Mouse (Mus musculus) thymus, postnatal 25 days (tissue): ENCODE measurements around the gene Olfr763.
"Not testable (repeated sequence)": the region's sequence is repeated elsewhere in the genome, so short reads cannot be mapped to it uniquely, and the experiment has no call there.

Experiments used
- DNase-seq: peaks from one replicate; pipeline ENCODE4 v3.0.0; 2022

Olfr763 gene

DNA sequence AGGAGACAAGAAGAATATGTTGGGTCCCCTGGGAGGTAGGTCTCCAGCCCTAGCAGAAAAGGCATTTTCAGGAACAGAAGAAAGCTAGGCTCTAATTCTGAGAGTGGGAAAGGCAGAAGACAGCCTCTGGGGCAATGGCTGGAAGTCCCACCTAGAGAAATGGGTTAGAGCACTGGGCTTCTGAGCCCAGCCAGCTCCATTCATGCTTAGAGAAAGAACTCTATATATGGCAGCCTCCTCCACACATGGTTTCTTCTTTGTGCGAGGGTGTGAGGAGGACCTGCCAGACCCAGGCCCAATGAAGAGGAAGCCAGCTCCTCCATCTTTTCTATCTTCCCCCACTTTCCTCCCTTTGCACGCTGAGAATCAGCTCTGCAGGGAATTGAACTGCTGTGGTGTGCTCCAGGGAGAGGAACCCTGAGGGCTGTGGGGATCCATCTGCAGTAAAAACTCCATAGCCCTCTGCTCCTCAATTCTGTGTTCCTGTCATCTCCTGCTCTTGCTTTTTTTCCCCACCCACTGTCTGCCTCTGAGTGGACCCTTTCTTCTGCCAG, at the start of gene Olfr763:
Gene Olfr763 (plus strand): TSS at position 504 of the 554 bp plus-strand sequence.
- DNase-seq, result no peak

DNA sequence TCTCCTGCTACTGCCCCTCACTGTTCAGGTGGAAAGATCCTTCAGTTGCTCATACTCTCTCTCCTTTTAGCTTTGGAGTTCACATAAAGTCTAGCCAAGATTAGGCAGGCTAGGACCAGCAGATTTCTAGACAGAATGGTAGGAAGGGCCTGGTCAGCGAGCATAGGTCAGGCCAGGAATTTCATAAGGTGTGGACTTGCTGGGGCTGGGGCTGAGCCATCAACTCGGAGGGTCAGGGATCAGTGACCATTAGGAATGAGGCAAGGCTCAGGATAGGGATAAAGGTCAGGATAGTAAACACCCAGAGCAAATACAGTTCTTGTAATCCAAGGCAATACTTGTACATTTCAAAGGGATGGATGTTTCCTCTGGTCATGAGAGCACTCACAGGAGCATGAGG, 45.6 kb upstream of the Olfr763 start:
- DNase-seq, result no peak

DNA sequence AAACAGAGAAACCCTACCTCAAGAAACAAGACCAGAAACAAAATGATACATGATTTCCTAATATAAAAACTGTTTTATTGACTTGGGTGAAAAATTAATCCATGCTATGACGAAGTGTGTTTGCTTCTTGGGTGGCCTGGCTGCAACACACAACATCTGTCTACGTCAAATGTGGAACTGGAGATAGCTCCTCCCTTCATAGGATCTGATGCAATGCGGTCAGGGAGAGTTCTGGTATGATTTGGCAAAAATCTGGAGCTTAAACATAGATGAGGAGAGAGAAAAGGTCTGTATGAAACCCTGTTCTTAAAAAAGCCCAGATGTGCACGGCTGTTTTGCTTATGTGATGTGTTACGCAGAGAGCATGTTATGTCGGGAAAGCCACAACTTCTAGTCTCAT, 44.7 kb upstream of the Olfr763 start:
- no peak for DNase-seq

DNA sequence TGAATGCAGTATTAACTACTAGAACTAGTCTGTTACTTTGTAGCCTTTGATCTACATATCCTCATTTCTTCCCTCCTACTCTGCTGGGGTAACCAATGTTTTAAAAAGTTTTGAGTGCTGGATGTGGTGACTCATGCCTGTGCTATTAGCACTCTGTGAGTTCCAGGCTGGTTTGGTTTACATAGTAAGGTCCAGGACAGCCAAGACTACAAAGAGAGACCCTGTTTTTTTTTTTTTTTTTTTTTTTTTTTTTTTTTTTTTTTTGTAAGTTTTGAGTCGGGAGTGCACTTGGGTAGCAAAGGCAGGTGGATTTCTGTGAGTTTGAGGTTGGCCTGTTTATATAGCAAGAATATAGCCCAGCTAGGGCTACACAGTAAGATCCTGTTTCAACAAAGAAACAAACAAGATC, 42.2 kb upstream of the Olfr763 start:
- DNase-seq, result no peak

DNA sequence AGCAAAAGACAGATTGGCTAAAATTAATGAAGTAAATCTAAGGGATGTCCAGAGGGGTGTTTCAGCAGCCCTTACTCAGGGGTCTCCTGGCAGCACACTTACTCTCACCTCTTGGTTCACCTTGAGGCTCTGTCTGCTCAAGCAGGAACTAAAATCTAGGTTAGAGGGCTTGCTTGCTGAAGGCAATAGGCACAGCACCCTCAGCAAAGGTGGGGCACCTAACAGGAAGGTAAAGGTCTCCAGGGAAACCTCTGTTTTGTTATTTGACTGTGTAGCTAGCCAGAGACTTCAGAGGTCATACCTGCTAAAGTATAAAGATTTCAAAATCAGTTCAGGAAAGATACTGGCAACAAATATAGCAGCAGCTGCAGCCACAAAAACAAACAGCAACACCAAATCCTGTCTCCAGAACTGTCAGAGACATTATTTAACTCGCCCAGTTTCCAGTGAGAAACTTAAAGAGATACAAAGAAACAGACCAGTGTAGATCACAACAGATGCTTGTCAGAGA, 39.8 kb upstream of the Olfr763 start:
- DNase-seq, result no peak

DNA sequence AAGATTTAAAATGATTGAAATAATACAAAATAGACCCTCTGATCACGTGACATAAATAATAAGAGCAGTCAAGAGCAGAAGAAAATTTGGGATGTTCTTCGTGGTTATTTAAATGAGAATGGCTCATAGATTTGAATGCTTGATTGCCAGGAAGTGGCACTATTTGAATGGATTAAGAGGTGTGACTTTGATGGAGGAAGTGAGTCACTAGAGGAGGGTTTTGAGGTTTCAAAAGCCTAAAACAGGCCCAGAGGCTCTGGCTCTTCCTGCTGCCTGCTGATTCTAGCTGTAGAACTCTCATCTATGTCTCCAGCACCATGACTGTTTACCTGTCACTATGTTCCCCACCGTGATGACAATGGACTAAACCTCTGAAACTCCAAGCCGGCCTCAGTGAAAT, 37.8 kb upstream of the Olfr763 start:
- no peak for DNase-seq

DNA sequence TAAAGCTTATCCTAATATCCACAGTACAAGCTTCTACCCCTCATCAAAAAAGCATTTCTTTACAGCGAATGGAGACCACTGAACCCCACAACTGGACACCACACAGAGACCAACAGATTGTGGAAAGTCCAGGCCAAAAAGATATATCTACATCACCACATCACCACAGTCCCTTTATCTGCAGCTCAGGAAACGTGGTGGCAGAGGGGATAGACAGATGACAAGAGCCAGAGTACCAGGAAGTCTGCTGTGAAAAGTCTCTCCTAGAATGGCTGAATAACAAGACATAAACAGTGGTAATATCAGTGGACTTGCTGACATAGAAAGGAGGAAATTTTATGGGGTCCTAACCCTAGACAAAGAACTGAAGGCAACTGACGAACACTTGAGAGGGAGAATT, 34.2 kb upstream of the Olfr763 start:
- no peak for DNase-seq

DNA sequence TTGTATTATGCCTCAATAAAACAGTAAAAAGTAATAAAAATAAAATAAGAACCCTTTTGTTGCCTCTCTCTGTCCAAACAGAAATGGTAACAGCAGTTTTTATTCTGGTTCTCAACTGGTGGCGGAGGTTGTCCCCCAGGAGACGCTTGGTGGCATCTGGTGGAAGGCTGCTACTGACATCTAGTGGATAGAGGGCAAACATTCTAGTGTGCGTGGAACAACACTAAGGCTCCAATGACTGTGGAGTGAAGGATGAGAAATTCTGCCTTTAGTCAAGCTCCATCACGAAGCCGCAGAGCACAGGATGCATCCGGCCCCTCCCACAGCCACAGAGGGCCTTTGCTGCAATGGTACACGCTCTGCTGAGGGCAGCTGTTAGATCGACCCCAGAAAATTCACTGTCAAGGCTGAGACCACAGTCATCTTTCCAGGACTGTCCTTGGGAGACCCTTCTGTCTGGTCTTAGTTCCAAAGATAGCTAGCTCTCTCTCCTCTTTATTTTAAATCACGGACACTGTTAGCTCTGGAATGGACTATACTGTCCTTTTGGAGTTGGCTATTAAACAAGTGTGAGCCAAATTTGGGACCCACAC, 33.0 kb upstream of the Olfr763 start:
- DNase-seq, result peak; percentile 62

DNA sequence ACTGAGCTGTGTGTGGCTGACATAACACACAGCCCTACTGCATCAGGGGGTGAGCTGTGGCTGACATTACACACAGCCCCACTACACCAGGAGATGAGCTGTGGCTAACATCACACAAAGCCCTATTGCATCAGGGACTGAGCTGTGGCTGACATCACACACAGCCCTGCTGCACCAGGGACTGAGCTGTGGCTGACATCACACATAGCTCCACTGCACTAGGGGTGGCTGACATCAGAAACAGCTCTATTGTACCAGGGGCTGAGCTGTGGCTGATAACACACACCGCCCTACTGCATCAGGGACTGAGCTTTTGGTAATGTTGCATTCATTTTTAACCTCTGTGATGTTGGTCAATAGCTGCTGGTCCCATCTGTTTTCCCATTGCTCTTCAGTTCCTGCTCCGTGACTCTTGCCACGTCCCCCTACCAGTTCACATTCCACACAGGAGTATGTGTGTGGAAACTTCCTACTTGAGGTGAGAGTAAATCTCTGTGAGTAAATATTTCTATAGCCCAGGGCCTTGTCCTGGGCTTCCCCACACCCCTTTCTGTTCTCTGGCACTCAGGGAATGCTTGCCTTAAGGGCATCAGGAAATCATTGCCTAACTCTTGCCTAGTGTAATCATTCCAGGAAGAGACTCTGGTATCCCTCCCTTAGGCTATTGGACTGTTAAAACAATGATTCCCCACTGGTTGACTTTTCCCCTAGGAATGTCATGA, 29.8 kb upstream of the Olfr763 start:
- DNase-seq, result no peak

DNA sequence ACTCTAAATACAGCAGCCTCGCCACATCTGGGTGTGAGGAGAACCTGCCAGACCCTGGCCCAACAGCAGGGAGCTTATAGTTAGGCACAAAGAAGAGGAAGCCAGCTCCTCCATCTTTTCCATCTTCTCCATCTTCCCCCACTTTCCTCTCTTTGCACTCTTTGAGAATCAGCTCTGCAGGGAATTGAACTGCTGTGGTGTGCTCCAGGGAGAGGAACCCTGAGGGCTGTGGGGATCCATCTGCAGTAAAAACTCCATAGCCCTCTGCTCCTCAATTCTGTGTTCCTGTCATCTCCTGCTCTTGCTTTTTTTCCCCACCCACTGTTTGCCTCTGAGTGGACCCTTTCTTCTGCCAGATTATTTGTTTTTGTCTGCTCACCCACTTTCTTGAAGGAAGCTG, 21.5 kb upstream of the Olfr763 start, which contains the start of gene Olfr9:
Gene Olfr9 (plus strand): TSS at position 301 of the 400 bp plus-strand sequence.
- DNase-seq, result not testable (repeated sequence)

DNA sequence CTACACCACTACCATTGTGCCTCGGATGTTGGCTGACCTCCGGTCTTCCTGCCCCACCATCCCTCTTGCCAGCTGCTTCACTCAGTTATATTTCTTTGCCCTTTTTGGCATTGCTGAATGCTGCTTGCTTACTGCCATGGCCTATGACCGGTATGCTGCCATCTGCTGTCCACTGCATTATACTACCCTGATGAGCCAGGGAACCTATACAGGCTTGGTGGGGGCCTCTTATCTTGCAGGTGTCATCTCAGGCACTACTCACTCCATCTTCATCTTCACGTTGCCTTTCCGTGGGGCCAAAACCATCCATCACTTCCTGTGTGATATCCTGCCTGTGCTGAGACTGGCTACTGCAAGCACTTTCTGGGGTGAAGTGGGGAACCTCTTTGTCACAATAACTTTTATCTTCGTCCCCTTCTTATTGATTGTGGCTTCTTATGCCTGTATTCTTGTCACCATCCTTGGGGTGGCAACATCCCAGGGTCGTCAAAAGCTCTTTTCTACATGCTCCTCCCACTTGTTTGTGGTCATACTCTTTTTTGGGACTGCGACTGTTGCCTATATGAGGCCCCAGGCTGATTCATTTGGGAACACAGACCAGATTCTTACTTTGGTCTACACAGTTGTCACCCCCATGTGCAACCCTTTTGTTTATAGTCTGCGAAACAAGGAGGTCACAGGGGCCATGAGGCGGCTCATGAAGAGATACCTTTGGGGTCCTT, 20.3 kb upstream of the Olfr763 start:
- peak; percentile 8 for DNase-seq

DNA sequence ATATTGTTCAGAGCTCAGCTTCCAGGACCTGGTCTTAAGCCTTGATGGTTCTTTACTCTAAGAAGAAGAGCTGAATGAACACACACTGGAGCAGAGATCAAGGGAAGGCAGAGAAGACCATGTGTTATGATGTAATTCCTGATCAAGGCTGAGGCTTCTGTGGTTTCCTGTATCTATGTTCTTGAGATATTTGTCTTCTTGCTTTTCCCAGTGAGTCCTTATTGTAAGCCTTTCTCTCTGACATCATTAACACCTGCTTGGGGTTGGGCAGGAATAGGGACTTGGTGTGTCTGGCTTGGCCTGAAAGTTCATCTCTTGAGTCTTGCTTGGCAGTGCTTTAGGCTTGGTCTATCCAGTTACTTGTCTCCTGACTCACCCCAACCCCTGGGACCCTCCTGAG, 19.6 kb upstream of the Olfr763 start:
- peak; percentile 61 for DNase-seq

DNA sequence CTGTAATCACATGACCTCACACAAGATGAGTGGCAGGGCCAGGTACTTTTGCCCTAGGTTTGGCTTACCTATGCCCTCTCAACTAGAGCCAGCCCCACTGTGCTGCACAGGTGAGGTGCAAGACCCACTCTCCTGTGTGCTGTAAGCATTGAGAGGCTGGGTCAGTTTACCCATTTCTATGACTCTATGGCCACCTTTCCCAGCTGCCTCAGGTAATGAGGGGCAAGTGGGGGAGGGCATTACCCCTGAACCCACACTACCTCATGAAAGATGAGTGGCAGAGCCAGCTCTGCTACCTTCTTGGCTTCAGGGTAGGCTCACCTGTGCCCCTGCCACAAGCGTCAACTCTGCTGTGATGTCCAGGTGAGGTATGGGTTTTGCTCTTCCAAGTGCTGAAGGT, 14.8 kb upstream of the Olfr763 start:
- DNase-seq, result no peak

DNA sequence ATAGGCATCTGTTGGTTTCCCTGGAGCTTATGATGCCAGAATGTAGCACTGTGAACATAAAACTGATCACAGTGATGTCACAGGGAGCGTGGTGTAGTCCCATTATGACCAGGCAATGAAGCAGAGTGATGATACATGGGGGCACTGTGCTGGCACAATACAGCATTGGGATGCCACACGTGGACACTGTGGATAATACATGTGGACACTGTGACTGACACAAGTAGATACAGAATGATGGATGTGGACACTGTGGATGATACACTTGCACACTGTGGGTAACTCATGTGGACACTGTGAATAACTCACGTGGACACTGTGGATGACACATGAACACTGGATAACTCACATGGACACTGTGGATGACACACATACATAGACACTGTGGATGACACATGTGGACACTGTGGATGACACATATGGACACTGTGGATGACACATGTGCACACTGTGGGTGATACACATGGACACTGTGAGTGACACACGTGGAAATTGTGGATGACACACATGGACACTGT, 14.0 kb upstream of the Olfr763 start:
- DNase-seq, result no peak

DNA sequence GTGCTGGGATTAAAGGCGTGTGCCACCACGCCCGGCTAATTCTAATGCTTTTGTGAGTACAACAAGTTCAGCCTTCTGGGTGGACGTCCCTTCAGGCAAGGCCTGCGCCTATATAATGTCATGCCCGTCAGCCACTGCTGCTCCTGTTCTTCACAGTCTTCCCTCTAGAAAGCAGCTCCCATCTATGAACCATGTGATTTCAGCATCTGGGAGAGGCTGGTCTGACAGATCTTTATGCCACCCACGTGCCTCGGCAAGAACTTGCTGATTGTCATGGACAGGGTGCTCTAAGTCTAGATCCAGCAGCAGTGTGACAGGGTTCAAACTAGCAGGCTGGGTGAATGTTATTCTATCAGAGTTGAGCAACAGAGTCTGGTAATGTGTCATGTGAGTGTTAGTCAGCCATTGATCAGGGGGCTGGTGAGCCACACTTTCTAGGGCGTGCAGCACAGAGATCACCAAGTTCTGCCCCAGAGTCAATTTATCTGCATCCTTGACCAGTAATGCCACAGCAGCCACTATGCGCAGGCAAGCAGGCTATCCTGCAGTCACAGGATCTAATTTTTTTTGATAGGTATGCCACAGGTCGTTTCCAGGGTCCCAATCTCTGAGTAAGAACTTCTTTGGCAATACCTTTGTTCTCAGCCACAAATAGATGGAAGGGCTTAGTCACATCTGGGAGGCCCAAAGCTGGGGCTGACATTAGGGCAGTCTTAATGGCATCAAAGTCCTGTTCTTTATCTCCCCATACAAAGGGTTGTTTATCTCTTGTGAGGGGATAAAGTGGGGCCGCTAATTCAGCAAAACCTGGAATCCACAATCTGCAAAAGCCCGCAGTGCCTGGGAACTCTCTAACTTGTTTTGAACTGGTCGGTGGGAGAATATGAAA, 6.3 kb upstream of the Olfr763 start:
- DNase-seq, result no peak

DNA sequence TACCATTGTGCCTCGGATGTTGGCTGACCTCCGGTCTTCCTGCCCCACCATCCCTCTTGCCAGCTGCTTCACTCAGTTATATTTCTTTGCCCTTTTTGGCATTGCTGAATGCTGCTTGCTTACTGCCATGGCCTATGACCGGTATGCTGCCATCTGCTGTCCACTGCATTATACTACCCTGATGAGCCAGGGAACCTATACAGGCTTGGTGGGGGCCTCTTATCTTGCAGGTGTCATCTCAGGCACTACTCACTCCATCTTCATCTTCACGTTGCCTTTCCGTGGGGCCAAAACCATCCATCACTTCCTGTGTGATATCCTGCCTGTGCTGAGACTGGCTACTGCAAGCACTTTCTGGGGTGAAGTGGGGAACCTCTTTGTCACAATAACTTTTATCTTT, 920 bp downstream of the Olfr763 start:
- not testable (repeated sequence) for DNase-seq

DNA sequence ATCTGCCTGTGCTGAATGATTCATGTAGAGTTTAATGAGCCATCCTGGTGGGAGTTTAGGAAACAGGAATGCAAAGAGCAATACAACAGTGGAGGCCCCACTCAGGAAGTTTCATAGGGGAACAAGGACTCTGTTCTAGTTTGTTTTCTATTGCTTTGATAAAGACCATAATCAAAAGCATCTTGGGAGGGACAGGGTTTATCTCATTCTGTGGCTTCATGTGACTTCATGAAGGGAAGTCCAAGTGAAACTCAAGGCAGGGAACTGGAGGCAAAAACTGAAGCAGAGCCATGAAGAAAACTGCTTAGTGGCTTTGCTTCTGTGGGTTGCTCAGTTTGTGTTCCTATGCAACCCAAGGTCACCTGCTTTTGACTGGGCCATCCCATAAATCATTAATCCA, 3.9 kb downstream of the Olfr763 start:
- DNase-seq, result no peak

DNA sequence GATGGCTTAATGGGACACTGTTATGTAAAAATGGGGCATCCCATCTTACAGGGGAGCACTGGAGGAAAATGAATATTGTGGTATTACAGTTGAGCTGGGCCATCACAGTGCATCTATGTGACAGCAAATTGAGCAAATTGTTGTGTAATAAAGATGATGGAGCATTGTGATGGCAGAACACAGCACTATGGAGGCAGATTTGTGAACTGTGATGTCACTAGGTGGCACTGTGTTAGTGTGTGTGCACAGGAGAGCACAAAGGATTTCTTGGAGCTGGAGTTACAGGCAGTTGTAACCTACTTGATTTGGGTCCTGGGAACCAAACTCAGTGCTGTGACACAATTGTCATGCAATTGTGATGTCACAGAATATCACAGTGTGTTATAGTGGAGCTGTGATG, 12.7 kb downstream of the Olfr763 start:
- no peak for DNase-seq

DNA sequence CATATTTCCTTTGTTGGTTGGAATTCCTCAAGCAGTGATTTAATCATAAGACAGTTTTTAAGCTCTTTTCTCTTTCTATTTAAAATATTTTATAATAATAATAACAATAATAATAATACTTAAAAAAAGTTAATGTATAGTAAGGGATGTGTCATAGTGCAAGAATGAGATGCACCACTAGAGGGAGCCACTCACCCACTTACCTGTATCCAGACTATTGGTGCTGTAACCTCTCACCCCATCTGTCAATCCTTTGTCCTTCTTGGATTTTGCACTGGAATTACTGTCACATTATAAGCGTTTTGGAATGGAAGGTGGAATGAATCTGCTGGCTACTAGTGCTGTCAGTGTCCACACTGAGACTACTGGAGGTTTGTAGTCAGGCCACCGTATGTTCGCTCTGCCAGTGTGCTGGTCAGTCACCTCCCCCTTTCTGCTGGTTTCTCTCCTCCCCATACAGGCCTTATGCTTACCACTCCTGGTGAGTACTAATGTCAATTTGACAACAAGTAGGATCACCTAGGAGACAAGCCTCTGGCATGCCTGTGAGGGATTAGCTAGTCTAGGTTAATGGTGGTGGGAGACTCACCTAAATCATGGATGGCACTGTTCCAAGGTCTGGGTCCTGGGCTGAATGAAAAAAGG, 15.5 kb downstream of the Olfr763 start:
- peak; percentile 36 for DNase-seq

DNA sequence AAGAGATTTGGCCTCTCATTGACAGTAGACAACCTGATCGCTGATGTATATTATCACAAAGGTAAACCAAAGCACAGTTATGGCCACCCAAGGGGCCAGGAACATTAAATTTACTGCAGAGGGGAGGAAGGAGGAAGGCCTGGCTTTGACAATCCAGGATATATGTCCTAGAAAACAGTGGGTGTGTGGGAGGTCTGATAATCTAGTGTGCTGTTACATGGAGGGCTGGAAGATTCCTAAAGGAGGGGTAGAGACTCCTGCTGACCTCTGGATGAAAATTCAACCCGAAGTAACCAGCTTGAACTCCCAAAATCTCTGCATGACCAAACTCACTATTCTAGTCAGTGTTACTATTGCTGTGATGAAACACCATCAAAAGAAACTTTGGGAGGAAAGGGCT, 17.8 kb downstream of the Olfr763 start:
- no peak for DNase-seq

DNA sequence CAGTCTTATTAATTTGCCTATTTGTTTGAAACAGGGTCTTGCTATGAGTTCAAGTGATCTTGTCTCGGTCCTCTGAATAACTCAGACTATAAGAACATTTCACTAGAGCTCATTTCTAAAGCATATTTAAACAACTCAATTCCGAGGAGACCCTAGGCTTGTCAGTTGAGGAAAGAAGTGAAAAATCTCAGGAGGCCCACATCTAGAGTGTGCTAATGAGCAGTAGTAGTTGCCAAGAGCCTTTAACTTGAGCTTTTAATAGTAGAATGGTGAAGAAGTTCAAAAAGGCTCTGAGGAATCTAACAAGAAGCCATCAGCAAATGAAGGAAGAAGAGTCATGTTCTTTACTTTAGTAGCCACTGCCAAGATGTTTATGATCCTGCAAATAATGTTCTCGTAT, 29.2 kb downstream of the Olfr763 start, which contains the start of gene Olfr764-ps1:
Gene Olfr764-ps1 (minus strand): TSS at position 101 of the 400 bp plus-strand sequence.
- DNase-seq, result no peak

DNA sequence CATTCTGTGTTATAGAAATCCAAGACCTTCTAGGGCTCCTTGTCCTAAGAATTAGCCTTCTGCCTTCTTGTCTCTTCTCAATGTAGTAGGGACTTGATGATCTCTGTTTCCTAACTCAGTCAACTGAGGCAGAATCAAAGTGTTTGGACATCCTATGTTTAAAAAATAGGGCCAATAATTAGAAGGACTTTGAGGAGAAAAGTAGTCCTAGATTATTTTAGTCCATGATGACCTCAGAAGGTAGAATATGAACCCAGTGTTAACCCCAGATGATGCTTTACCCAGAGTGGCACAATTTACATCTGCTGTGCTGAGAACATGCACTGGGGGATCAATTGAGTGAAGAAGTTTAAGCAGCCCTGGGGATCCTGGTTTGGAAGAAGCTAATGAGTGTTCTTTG, 39.3 kb downstream of the Olfr763 start, which contains the start of gene Olfr765:
Gene Olfr765 (minus strand): TSS at position 101 of the 400 bp plus-strand sequence.
- DNase-seq, result not testable (repeated sequence)
